Mouse (Mus musculus) naive thymus-derived CD4-positive, alpha-beta T cell, adult 2 months (primary cell): ENCODE measurements around the gene Kdelc1.

Experiments
- DNase-seq: peaks from one replicate; pipeline ENCODE4 v3.0.0-alpha.2; 2011; ENCODE audit warnings: low read depth

The Kdelc1 gene

DNA sequence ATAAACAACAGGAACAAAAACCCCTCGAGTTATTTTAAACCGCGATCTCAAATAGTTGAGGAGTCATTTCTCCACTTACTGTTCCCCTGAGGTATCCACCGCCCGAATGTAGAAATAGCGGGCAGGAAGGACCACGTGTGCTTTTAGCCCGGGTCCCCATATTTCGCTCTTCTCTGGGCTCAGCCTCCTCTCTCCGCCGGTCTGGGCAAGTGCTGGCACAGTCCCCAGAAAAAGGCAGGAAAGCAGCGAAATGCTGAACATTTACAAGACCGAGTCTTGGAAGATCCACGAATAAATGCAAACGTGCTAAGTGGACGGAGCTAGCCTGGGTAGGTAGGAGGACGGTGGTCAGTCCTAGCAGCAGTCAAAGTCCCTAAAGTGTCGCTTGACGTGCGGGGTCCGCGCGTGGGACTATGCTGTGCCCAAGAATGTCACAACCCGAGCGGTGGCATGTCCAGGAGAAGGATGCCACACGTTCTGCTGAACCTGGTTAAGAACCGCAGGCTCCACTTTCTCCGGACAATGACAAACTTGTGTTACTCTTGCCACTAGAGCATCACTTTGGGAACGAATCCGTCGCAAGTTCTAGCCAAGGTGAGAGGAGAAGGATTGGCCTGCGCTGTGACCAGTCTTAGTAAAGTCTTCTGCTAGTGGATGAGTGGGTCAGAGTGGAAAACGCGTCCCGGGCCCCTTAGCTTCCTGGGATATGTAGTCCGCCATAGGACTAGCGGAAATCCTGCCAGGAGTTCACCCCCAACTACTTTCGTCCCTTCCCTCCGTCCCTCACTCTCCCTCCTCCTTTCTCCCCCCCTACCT is at the start of gene Kdelc1, which contains the start of gene Bivm:
Gene Kdelc1, minus strand, starts transcription at position 570 of the 816 bp plus-strand sequence.
Gene Bivm, plus strand, starts transcription at position 719 of the 816 bp plus-strand sequence.
- peak; percentile 79 for DNase-seq

- DNase-seq, result no peak
Observed at GRCm38 (mm10) chr1:44167859-44168383, 49.3 kb upstream of the Kdelc1 start.

GRCm38 (mm10) chr1:44162389-44162788 is 43.8 kb upstream of the Kdelc1 start:
- DNase-seq, result no peak

DNA sequence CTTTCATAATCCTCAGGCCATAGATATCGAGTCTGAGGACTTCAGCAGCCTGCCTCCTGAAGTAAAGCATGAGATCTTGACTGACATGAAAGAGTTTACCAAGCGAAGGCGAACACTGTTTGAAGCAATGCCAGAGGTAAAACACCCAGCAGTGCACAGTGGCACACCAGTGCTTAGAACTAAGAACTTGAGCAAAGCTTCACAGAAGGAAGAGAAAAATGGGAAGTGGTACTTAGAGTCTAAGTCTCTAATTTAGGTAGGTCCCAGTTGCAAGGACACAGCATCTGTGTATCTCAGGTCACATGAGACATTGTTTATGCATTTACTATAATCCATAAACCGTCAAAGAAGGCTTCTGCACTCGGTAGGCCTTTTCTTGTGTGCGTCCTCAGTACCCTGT is 43.2 kb upstream of the Kdelc1 start:
- DNase-seq, result no peak

- DNase-seq, result no peak
Observed at GRCm38 (mm10) chr1:44158317-44158716, 39.7 kb upstream of the Kdelc1 start.

GRCm38 (mm10) chr1:44155287-44155686 is 36.7 kb upstream of the Kdelc1 start:
- DNase-seq, result peak; percentile 62

DNA sequence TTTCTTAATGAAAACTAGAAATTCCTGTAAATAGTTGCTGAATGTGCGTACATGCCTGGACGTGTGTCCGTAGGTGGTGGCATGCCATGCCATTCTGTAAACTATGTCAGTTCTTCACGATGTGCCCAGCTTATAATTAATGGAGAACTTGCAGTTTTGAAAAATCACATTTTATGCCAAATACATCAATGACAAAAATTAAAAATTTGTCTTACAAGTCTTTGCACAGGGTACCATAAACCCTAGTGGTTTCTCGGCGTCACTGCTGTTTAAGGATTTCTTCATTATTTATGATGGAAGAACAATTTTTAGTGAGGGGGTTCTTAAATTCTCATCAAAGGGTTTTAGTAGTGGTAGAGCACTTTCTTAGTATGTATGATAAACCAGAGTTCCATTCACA is 30.1 kb upstream of the Kdelc1 start:
- peak; percentile 40 for DNase-seq

DNA sequence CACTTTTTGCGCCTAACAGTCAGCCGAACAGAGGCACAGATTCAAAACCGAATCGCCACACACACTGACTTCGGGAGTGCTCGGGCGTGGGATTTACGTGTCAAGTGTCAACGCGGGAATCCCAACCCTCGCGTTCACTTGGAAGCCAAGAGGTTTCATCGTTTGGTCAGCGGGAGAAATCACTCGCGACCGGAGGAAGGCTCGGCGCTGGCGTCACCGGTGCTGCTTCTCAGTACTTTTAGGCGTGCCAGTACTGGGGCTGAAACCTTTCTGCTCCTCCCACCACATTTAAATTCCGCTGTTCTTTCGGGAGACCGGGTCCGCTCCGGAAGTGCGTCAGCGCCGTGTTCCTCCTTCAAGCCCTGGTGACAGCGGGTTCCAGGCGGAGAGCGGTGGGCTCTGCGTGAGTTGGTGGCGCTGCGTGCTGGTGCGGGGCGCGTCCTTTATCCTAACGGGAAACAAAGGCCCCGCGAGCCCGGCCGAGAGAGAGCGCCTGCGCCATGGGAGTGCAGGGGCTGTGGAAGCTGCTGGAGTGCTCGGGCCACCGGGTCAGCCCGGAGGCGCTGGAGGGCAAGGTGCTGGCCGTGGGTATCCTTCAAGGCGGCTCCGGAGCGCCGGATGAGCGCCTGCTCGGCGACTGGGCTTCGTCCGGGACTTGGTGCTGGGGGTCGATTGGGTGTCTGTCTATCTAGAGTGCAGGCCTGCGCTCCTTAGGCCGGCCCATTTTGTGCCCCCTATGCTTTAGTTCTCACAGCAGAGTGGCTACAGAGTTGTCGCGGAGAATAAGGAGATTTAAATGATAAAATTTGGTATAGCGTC is 29.2 kb upstream of the Kdelc1 start, which contains the start of gene Ercc5:
Gene Ercc5, plus strand, starts transcription at position 182 of the 819 bp plus-strand sequence.
- DNase-seq, result peak; percentile 90

DNA sequence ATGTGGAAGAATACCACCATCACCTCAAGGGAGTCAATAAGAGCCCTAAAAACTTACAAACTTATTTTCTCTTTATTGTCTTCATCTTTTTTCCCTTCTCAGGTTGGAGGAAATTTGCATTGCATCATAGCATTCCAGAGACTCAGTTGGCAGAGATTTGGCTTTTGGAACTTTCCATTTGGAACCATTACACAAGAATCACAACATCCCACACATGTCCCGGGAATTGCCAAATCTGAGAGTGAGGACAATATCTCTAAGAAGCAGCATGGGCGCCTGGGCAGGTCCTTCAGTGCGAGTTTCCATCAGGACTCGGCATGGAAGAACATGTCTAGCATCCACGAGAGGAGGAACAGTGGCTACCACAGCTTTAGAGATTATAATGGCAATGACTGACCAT is 24.1 kb upstream of the Kdelc1 start:
- no peak for DNase-seq

DNA sequence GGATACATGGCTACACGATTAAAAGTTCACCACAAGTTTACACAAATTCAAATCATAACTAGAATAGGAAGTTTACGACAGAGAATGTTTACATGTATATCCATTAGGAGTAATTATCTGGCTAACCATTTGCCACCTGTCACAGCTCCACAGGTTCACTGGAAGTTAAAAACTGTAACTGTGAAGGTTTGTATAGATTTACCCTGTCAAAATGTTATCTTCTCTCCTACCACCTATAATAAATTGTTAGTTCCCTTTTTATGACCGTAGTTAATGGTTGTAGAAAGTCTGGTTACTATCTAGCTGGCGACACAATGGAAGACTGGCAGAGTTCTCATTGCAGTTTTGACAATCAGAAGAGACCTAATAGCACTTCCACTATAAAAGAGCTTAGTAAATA is 21.6 kb upstream of the Kdelc1 start:
- no peak for DNase-seq

GRCm38 (mm10) chr1:44129929-44130581 is 11.4 kb upstream of the Kdelc1 start:
- DNase-seq, result no peak

DNA sequence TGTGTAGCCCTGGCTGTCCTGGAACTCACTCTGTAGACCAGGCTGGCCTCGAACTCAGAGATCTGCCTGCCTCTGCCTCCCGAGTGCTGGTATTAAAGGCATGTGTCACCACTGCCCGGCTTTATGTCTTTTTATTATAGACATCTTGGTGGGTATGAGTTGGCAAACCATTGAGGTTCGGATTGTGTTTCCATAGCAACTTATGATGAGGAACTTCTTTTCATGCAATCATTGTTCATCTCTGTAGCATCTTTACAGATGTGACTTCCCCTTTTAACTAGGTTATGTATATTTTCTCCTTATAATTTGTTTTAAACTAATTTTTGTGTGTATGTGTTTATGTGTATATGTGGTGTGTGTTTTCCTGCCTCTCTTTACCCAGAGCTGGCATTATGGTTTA is 7.0 kb upstream of the Kdelc1 start:
- no peak for DNase-seq

- DNase-seq, result peak; percentile 75
Observed at GRCm38 (mm10) chr1:44122256-44122655, 3.6 kb upstream of the Kdelc1 start.

GRCm38 (mm10) chr1:44120074-44120406 is 1.4 kb upstream of the Kdelc1 start:
- DNase-seq, result no peak

DNA sequence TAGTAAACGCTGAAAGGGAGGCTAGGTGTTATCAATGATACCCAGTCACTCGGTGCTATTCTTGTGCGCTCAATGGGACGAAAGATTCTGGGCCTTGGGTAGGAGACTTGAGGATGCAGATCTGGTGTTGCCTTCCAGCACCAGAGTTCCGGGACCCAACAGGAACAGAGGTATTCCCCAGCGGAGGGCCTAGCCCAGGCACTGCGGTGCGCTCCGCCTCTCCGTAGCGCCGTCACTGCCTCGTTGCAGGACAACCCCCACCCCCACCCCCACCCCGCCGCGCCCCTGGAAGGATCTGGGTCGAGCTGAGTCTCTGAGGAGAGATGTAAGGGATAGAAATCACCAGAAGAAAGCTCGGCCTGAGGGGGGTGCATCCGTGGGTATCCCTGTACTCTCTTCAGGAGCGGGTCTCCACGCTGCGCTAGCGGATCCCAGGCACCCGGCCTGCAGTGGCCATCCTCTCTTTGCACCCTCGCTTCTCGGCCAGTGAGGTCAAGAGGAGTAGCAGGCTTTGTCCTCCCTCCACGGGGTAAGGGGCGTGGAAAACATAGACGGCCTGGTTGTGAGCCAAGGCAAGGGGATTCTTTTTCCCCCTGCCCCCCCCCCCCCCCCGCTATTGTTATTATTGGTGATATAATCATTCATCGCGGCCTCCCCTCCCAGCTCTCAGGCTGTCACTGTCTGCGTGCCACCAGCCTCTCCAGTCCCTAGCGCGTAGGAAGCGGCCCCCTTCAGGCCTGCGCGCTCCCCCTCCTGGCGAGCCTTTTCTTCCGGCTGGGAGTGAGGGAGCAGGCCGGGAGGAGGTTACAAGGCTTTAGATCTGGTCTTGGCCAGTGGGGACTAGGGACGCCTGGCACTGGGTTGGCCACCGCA is 829 bp upstream of the Kdelc1 start:
- DNase-seq, result peak; percentile 62

DNA sequence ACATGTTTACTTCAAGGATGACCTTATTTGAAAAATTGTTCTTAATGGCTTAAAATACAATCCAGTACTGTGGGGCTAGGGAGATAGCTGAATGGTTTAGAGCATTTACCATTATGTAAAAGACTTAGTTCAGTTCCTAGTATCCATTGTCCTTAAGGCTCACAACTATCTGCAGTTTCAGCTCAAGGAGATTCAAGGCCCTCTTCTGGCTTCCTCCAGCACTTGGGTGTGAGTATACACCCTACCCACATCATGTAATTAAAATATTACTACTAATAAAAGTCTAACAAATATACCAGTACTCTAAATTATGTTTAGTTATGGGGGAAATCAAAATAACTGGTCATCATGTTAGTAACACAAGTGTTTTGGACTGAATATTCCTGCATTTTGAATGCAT is 1.0 kb downstream of the Kdelc1 start:
- no peak for DNase-seq

DNA sequence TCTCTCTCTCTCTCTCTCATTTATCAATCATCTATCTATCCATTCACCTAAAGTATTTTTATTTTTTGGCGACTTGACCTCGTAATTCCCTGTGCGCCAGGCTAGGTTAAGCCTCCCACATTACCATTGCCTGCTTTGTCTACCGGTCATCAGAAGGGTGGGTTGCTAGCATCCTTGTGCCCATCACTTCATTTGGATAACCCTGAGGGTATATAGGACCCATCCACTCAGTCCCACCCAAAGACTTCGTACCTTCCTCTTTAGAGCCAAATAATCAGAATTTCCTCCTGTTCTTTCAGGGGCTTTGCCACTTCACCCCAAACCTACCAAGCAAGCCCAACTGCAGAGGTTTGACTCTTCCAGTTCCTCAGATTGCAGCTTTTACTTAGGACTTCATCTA is 15.7 kb downstream of the Kdelc1 start:
- peak; percentile 28 for DNase-seq

DNA sequence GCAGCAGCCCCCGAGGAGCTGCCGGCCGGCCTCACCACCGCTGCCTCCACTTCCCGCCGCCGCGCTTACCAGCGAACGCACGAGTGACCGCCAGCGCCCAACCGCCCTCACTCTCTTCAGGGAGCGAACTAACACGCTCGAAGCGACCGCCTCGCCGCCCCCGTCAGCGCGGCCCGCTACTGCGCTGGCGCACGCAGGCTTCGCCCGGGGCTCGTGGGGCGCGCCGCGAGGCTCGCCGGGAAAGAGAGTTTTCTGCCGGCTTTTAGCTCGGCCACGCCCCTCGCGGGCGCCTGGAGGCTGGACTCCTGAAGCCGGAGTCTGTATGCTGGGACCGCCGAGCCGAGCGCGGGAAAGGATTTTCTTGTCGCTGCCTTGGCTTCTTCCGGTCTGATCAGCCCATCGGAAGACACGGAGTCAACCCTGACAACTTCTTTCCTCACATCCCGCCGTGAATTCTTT is 16.3 kb downstream of the Kdelc1 start, which contains the start of gene Tex30:
Gene Tex30, minus strand, starts transcription at position 183 of the 459 bp plus-strand sequence.
- DNase-seq, result peak; percentile 94

GRCm38 (mm10) chr1:44101448-44102225 is 17.0 kb downstream of the Kdelc1 start:
- DNase-seq, result peak; percentile 87

DNA sequence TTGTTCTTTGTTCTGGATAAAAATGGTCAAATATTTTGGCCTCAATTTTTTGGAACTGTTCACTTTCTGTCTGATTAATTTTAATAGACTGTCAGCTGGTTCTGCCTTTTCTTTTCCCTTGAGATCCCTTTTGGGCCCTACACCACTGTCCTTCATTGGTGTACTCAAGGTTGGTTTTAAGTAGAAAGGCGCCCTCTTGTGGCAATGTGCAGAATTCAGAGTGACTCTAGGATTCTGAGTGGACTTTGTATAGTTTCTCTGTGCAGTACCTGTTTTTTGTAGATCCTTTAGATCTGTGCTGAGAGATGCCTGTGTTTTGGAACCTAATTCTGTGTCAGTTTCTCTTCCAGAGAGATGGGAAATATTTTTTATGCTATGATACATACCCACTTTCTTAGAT is 54.0 kb downstream of the Kdelc1 start:
- peak; percentile 82 for DNase-seq
